Mouse (Mus musculus) small intestine, adult 2 months (tissue): ENCODE results near the gene Dclk1. TPM values are rescaled to one million over a fixed set of nuclear protein-coding genes. Genes with fewer than 3 reads are reported as not detected.

Experiments
- H3K27ac ChIP-seq: fragments of 200-500 bp; 2 replicates; pipeline ENCODE4 v1.5.1; 2012; ENCODE audit warnings: low read depth, low read length, control low read depth, inconsistent platforms; ENCODE audit not compliant: insufficient read depth
- H3K27me3 ChIP-seq: fragments of 200-500 bp; 2 replicates; pipeline ENCODE4 v1.6.1; 2012; ENCODE audit warnings: mild to moderate bottlenecking, moderate library complexity, low read length, inconsistent platforms; ENCODE audit not compliant: control insufficient read depth, insufficient read depth
- H3K36me3 ChIP-seq: fragments of 200-500 bp; 2 replicates; pipeline ENCODE4 v1.6.1; 2012; ENCODE audit warnings: mild to moderate bottlenecking, low read length, control low read depth, inconsistent platforms; ENCODE audit not compliant: control insufficient read depth, insufficient read depth
- H3K4me1 ChIP-seq: fragments of 200-500 bp; 2 replicates; pipeline ENCODE4 v1.6.1; 2012; ENCODE audit warnings: low read length, inconsistent platforms, mixed read lengths; ENCODE audit not compliant: control insufficient read depth, insufficient read depth, insufficient read length
- H3K4me3 ChIP-seq: fragments of 200-500 bp; 2 replicates; pipeline ENCODE4 v1.5.1; 2012; ENCODE audit warnings: low read depth, mild to moderate bottlenecking, control low read depth, inconsistent platforms, low read length, moderate library complexity
- CTCF ChIP-seq: fragments of 200-500 bp; IDR thresholded peaks from 2 replicates; pipeline ENCODE4 v1.5.1; 2012; ENCODE audit warnings: low read depth, mild to moderate bottlenecking, control low read depth, inconsistent platforms, low read length, moderate library complexity, mixed read lengths; ENCODE audit not compliant: insufficient replicate concordance, insufficient read length; ENCODE audit errors: extremely low read depth
- POLR2A ChIP-seq: fragments of 200-500 bp; IDR thresholded peaks from 2 replicates; pipeline ENCODE4 v1.6.1; 2012; ENCODE audit warnings: low read depth, mild to moderate bottlenecking, control low read depth, inconsistent platforms, low read length, moderate library complexity
- WGBS: fragments of 180-500 bp; shearing (Covaris S2); methylation state at CpG from one replicate; pipeline ENCODE4 v1.1.7; 2018; 5-methylcytosine and 5-hydroxymethylcytosine counted together
- polyA plus RNA-seq: library from polyadenylated mRNA; depleted of rRNA; stranded (reverse); fragments of >200 nt; gene quantifications from 2 replicates; pipeline ENCODE4 v1.2.3, GENCODE M21; 2012

Dclk1 gene
- polyA plus RNA-seq, 1 experiment = 3.2 TPM

DNA sequence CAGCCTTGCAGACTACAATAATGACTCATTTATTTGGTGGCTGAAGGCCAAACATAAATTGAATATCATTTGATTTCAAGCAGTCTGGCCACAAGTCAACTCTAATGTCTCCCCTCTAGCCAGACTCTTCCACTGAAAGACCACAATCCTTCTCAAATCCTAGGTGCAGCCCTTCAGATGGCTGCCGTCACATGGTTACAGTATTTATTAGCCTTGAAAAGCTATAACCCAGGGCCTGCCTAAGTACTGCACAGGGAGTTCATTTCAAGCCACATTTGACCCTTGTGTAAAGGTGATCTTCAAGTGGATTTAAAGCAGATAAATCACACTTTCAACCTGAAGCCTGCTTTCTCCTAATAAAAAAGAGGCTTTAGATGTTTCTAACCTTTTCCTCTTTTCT lies 192.1 kb downstream of the Dclk1 start:
- TF ChIP-seq POLR2A (no peak), CTCF (no peak)
- no peaks in the 10 kb centered on the region for H3K36me3 ChIP-seq
- 75% methylated on average over 1 of the region's 1 CpGs for WGBS
- no peak overlapping the region for H3K27ac ChIP-seq
- no peaks in the 10 kb centered on the region for H3K27me3 ChIP-seq
- no peak overlapping the region for H3K4me3 ChIP-seq
- H3K4me1 ChIP-seq = no peaks in the 10 kb centered on the region

DNA sequence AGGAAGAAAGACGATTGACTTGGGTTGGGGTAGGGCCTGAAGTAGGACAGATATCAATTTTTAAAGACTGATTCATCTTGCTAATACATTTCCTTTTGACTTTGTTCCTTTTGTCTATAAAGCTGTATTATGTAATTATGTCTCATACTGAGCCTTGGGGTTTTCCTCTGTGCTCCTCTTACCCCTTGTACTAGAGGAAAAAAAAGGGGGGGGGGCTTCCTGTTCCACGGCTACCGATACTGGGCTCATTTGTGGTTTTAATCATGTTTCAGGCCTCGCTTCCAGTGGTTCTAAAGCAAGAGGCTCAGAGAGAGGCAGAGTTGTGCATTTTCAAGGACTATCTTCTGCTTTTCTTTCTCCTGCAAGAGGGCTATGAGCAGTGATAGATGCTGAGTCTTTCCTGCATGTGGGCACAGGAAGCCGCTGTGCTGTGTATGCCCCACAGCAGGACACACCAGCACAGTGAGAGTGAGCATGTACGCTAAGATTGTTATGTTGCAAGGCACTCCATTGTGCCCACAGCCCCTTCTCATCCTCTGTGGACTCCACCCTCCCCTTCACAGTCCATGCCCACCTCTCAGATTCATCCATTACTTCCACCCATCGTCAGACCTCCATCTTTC lies 196.8 kb downstream of the Dclk1 start:
- WGBS = 68% methylated on average over 7 of the region's 7 CpGs
- TF ChIP-seq POLR2A (no peak), CTCF (no peak)

GRCm38 (mm10) chr3:55440342-55440741 lies 198.2 kb downstream of the Dclk1 start:
- no peak overlapping the region for H3K27ac ChIP-seq
- no peak overlapping the region for H3K4me3 ChIP-seq
- TF ChIP-seq CTCF = no peak
- TF ChIP-seq POLR2A = no peak
- H3K4me1 ChIP-seq = no peaks in the 10 kb centered on the region
- H3K36me3 ChIP-seq = no peaks in the 10 kb centered on the region
- WGBS = 68% methylated on average over 8 of the region's 8 CpGs
- H3K27me3 ChIP-seq = no peaks in the 10 kb centered on the region

More for the DNA sequence above, 196.8 kb downstream of the Dclk1 start:
- no peaks in the 10 kb centered on the region for H3K4me1 ChIP-seq
- H3K4me3 ChIP-seq = no peak overlapping the region
- H3K27ac ChIP-seq = no peak overlapping the region
- H3K27me3 ChIP-seq = no peaks in the 10 kb centered on the region
- no peaks in the 10 kb centered on the region for H3K36me3 ChIP-seq

DNA sequence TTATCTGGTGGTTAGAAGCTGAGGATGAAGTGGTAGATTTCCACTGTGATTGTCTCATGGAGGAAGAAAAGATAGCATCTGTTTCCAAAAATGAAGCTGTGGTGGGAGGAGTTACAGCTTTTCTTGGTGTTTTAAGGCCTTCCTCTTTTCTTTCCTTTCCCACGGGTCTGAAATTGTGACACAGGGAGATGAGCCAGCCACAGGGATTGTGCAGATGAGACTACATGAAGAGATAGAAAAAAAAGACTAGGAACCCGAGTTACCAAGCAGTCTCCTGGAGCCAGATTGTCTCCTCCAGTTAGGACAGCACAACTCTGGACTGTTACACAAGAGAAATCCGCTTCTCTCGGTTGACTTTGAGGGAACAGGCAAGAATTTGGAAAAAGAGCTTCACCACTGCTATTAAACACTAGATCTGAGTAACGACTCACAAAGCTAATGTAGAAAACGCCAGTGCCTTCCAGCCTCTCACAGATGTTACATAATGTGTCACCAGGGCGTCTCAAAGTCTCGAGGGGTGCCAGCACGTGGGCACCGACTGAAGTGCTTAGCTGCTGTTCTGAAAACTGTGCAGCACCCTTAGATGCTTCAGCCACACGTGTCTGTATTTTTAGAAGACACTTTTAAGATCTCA lies 200.0 kb downstream of the Dclk1 start:
- no peak for TF ChIP-seq CTCF
- TF ChIP-seq POLR2A = no peak
- H3K4me1 ChIP-seq = no peaks in the 10 kb centered on the region
- no peaks in the 10 kb centered on the region for H3K36me3 ChIP-seq
- H3K4me3 ChIP-seq = no peak overlapping the region
- no peaks in the 10 kb centered on the region for H3K27me3 ChIP-seq
- no peak overlapping the region for H3K27ac ChIP-seq
- WGBS = 68% methylated on average over 11 of the region's 11 CpGs

DNA sequence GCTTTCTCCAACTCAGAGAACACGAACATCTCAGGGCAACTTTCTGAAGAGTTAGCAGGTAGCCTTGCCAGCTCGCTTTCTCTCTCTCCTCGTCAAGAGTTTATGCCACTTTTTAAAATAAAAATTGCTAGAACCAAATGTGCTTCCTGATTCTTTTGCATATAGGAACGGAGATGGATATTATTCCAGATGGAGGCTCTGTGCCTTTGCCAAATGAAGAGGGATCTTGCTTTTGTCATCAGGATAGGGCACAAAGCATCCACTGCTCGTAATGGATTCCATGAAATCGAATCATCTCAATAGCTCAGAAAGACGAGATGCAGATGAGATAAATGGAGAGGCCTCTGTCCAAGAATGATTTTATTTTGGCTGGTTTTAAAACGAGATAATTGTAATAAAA lies 201.1 kb downstream of the Dclk1 start:
- no peak for TF ChIP-seq POLR2A
- TF ChIP-seq CTCF = no peak
- no peak overlapping the region for H3K27ac ChIP-seq
- H3K4me1 ChIP-seq = no peaks in the 10 kb centered on the region
- H3K36me3 ChIP-seq = no peaks in the 10 kb centered on the region
- H3K27me3 ChIP-seq = no peaks in the 10 kb centered on the region
- H3K4me3 ChIP-seq = no peak overlapping the region
- WGBS = 77% methylated on average over 8 of the region's 8 CpGs

- Histone ChIP-seq H3K4me1 (no peaks in the 10 kb centered on the region), H3K27ac (no peak overlapping the region), H3K27me3 (no peaks in the 10 kb centered on the region), H3K4me3 (no peak overlapping the region), H3K36me3 (no peaks in the 10 kb centered on the region)
- TF ChIP-seq CTCF = no peak
- TF ChIP-seq POLR2A = no peak
- WGBS = 75% methylated on average over 2 of the region's 2 CpGs
Observed at GRCm38 (mm10) chr3:55443725-55444124, 201.6 kb downstream of the Dclk1 start.

- H3K36me3 ChIP-seq = no peaks in the 10 kb centered on the region
- H3K4me1 ChIP-seq = no peaks in the 10 kb centered on the region
- H3K27me3 ChIP-seq = no peaks in the 10 kb centered on the region
- WGBS = 79% methylated on average over 7 of the region's 7 CpGs
- TF ChIP-seq POLR2A (no peak), CTCF (no peak)
- no peak overlapping the region for H3K4me3 ChIP-seq
- no peak overlapping the region for H3K27ac ChIP-seq
Observed at GRCm38 (mm10) chr3:55446681-55447080, 204.5 kb downstream of the Dclk1 start.
